Mouse (Mus musculus): ENCODE measurements at regions not wholly inside any gene's neighbourhood (a gene's known extent, or its start where the extent isn't known, plus 50 kb on each side); places are given as distances from the start of the nearest gene placed in this dataset.

DNA sequence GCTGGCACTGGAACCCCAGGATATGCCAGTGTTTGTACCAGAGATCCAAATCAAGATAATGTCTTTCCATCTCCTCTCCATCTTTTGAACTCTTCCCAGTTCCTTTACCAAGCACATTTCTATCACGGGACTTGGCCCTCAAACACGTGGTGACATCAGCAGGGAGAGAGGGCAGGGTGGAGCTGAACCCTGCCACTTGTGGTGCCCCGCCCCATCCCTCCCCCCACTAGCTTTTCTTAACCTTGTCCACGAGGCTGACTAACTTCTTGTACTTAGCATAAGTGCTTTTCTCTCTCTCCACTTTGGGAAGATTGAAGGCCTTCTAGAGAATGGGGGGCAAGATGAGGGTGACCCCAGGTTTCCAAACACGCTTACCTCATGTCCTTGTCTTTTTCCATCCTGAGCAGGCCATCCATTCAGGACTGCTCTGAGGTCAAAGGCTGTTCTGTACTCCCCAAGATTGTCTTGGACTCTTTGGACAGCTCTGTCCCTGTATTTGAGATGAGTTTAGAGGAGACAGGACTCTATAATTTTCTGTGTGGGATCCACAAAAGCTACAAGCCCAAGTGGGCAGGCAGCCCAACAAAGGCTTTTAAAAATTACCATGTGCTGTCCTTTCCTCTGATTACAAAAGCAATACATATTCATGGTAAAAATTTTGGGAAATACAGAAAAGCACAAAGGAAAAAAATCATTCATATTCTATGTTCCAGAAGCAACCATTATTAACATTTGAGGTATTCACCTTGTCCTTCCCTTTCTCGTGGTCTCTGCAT, 192.7 kb upstream of the 4931429L15Rik start:
- no peak for DNase-seq

DNA sequence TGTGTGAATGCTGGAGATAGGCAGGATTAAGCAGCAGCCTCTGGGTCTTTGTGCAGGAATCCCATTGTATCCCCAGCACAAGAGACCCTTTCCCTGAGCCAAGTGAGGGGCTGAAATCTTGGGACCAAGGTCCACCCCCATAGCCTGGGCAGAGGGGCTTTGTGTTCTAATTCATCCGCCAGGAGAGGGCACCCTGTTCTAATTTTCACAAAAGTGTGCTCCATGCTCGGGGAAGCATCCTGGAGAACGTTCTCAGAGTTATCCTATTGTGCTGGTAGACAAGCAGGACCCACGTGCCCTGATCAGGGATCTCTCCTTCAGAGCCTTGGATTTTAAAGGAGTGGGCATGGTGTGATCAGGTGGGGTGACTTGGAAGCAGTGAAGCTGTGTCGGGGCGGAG, 191.5 kb upstream of the 4931429L15Rik start:
- DNase-seq, result no peak

DNA sequence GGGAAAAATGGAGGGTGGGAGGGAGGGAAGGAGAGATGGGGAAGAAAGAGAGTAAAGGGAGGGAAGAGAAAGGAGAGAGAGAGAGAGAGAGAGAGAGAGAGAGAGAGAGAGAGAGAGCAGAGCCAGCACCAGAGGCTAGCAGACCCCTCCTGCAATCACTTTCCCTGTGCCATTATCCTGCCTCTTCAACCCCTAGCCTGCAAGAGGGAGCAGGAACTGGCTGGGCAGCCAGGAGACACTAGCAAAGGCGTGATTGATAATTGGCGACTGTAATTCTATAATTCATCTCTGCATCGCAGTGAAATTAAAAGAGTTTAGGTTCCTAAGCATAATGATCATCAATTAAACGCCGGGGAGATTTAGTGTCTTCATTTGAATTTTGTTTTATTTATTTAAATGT, 190.1 kb upstream of the 4931429L15Rik start:
- DNase-seq, result no peak

DNA sequence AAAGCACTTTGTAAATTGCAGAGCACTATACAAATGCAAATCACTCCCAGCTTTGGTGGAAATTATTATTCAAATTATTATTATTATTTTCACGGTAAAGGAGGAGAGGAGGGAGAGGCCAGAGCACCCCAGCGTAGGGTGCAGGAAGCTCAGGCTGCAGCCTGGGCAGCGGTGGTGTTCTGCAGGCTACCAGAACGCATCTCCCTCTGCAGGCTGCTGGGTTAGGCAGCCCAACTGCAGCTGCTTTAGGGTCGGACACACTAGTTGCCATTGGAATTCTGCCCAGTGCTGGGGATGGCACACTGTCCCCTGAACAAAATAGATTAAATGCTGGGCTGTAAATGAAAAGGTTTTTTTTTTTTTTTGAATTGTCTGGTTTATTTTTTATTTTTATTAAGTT, 189.7 kb upstream of the 4931429L15Rik start:
- no peak for DNase-seq

DNA sequence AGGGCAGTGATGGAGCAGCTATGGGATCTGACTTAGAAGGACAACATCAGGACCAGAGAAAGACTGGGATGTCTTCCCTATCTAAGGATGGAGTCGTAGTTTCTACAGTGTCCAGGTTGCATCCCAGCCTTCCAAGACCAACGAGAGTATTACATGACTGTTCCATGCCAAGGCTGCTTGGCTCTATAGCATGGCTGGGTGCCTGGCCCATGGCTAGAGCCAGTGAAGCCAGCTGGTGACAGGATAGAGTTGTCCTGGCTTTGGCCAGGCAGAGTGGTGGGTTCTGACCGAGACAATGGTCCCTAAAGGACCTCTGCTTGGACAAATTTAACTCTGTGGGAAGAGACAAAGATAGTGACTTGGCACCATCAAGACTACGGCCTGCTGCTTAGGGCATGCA, 187.2 kb upstream of the 4931429L15Rik start:
- DNase-seq, result no peak

DNA sequence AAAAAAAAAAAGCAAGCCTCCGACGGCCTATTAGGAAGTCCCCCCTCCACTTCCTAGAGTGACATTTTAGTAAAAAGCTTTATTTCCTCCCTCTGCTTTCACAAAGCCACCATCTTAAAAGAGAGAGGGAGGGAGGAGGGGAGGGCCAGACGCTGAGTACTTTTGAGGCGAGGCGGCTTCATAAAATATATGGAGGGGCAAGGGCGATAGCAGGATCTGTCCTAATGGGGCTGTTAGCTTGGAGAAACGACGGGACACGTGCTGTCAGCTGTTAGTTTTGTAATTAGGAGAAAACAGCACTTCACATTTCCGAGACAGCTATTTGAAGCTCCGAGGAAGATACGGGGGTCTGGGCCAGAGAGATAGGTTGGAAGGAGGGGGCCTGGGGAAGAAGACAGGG, 184.8 kb upstream of the 4931429L15Rik start:
- DNase-seq, result no peak

DNA sequence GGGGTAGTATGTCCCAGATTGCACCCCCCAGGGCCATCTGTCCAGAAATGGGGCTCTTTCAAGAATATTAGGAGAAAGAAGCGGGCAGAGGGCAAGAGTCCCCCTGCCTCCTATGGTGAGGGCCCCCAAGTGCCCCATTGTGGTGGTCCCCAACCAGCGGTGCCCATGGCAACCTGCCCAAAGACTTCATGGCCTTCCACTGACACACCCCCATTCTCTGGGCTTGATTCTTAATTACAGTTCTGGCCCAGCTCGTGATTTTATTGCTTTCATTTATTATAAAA, 184.3 kb upstream of the 4931429L15Rik start:
- DNase-seq, result no peak

DNA sequence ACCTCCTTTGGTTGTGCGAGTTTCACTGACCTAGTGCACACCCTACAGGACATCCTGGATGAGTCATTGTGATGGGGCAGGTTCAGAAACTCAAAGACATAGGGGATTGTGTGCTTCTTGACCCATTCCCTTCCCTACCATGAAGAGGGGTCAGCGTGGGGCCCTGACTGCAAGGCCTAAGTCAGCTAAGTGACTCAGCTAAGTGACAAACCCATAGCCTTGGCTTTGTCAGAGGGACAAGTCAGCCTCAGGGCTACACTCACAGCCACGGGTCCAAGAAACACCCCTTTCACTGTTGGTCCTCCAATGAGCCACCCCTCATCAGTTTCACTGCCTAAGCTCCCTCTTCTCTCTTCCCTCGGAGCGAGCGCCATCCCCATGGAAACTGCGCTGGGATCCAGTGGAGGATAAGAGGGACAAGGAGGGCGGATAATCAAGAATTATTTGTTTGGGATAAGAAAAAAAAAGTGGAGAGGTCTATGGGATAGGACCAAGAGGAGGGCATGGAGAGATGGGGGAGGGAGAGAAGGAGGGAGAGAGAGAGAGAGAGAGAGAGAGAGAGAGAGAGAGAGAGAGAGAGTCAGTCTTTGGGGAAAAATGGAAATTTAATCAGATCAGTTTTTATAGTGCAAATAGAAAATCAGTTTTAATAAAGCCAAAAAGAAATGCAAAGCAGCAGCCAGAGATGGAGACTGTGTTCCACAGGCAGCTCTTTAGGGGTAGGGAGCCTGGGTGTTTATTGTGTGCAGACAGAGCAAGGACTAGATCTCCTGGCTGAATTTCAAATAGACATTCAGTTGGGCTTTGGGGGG, 183.7 kb upstream of the 4931429L15Rik start:
- DNase-seq, result no peak

DNA sequence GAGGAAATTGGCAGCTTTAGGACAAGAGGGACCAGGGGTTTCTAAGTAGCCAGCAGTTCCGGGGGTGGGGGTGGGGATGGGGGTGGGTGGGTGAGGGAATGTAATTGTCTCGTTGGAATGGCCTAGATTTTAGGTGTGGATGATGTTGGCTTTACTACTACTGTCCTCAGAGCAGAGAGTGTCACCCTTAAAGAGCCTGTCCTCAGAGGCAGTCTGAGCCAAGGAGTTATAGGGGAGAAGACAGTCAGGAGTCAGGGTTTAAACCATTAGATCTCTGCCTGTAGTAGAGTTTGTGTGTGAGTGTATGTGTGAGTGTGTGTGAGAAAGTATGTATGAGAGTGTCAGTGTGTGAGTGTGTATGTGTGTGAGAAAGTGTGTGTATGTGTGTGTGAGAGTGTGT, 179.6 kb upstream of the 4931429L15Rik start:
- no peak for DNase-seq

DNA sequence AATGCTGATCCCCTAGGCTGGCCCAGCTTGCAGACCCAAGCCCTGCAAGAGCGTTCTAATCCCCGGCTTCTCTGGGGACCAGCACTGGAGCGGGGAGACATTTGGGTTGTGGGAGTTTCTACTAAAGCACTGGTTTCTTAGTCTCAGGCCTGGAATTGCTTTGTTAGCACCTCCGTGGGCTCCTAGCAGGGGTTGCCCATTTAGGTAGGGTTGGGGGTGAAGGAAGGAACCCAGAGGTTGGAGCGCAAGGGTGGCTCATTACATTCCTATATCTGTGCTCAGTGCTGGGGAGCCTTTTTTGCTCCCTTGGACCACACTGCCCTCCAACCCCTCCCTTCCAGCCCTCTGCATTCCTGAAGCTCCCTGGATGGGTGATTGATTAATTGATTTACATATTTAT, 179.1 kb upstream of the 4931429L15Rik start:
- no peak for DNase-seq

DNA sequence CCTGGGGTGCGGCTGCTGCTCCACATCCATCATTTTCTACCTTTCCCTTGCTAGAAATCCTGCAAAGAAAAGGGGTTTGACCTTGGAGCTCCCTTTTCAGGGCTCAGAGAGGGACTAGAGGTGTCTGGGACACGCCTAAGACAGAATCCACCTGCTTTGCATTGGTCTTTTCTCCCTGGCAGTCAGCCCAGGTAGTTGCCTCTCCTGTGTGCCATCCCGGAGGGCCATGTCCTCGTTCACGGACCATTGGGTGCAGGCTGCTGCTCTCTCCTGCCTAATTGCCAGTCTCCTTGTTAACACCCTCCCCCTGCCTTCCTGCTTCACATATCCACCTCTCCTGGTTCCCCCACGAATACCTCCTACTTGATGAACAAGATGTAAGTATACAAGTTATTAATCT, 175.5 kb upstream of the 4931429L15Rik start:
- DNase-seq, result no peak

DNA sequence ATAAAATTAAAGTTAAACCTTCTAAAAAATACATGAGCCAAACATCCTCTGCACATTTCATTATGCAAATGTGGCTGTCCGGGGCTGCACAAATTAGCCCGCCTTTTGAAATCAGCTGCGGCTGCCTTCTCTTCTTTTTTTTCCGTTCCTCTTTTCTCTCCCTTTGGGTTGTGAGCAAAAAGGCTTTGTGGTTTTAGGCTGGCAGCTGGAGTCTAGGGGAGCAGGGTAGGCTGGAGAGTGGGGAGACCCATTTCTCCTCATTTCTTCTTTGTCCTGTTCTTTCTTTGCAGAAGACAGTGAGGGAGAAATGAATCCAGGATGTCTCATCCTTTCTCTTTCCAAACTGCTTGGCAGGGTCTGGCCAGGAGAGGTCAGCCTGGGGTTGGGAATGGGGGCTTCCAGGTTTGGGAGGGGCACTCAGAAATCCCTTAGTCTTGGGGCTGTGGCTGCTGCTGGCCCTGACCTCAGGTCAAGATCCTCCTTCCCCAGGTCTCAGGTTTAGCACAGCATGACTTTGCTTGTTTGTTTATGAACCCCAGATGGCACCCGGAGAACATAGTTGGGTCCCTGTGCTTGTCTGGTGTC, 163.2 kb upstream of the 4931429L15Rik start:
- no peak for DNase-seq

DNA sequence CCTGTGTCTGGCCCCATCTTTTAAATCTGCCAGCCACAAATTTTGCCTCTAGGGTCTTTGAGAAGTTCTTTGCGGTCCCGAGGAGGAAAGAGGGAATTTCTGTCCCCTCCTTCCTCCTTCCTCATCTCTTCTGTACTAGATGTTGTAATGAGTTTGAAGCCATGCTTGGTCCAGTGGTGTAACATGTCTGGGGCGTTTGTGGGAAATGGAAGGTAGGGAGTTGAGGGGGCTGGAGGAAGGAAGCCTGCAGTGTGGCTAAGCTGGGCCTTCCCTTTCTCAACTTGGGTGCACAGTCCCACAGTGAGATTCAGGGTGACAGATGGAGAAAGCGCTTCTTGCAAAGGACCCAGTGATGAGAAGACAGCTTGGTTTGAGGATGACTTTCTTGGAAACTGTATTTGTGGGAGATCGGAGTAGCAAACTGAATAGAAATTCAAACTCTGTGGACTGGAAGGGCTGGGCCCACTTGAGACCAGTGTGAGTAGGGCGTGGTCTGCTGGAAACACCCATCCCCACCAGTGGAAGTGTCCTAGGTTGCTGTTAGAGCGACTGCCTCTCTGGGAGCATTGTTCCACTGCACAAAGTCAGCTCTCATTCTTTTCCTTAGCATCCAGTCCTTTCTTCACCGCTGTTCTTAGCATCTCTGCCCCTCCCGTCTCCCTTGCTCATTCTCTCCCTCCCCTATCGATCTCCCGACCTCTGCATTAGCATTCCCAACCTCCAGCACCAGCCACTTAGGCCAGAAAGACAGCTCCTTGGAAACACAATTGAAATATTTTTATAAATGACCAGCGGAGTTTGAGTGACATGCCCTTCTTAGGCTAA, 162.5 kb upstream of the 4931429L15Rik start:
- no peak for DNase-seq

DNA sequence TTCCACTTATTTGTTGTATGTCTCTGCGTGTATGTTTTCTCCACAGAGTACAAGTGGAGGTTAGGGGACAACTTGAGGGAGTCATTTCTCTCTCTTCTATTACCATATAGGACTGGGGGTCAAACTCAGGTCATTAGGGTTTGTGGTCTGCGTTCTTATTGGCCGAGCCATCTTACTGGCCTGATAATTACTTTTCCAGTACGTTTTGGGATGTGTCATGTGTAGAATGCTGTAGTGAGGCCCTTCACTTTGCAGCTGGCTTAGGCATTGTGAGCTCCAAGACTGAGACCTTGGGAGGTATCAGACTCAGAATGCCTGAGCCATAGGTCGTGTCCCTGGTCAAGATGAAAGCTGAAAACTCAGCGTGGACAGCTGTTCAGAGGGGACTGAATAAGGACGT, 161.7 kb upstream of the 4931429L15Rik start:
- DNase-seq, result no peak

DNA sequence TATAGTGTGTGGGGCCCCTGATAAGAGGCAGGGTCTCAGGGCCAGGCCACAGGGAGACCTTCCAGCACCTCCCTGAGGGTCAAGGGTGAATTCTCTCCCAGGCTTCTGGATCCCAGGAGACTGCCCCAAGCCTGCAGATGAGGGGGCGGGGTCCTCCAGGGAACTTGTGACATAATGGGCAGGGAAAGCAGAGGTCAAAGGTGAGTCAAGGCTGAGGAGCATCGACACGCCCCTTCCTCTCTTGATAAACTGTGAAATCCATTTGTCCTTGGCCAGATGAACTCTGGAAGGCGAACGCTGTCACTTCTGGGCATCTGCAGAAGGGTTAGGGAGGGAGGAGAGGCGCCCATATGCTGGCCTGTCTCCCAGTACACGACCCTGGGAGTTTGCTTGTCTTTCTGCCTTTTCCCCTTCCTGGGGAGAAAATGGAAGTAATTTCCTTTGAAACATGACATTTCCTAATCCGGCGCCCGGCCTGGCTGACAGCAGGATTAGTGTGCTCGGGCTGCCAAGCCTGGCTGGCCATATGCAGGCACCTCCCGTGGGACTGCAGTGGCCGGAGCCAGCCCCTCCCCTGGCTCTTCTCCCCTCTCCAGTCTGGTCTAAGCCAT, 160.4 kb upstream of the 4931429L15Rik start:
- DNase-seq, result peak; percentile 32 to 60

DNA sequence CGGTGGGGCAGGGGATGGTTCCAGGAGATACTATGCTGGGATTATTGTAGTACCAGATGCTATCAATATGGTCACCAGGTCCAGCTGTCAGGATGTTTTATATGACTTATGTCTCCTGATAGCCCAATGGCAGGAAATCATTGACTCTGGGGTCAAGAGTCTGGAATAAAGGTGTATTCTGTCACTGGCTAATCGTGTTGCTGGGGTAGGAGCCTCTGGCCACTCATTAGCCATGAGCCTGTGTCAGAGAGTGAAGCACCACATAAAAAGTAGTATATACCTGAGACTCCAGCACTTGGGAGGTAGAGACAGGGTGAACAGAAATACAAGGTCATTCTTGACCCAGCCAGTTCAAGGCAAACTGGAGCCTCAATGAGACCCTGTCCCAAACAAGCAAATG, 158.8 kb upstream of the 4931429L15Rik start:
- no peak for DNase-seq

DNA sequence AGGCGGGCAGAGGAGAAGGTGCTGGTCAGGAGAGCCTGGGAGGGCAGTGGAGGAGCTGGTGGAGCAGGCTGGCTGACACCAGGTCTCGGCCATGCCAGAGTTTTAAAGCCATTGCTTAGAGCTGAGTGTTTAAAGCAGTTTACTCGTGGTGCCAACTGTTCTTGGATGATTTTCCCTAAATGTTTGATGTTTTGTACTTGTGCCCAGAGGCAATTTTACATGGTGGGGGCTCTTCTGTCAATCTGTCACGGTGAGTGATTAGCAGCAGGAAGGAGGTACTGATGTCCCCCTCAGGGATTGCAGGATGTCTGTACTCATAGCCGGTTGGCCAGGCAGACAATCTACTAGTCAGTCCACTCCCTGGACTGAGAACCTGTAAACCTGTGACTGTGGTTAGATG, 156.7 kb upstream of the 4931429L15Rik start:
- no peak for DNase-seq

DNA sequence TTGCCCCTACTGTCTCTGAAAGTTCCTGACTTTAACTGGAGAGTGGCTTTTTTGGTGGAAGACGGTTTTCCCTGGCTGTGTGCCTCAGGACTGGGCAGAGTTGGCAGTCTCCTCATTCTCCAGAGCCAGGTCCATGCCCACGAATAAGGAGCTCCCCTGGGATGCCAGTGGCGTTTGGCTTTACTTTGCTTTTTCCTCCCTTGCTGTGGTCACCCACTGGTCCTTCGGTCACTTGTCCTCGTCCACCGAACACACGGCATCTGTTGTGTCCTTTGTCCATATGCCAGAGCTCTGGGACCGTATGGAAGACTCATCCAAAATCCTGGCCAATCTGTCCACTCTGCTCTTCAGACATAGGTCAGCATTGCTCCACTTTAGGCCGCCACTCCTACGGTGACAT, 153.9 kb upstream of the 4931429L15Rik start:
- no peak for DNase-seq

DNA sequence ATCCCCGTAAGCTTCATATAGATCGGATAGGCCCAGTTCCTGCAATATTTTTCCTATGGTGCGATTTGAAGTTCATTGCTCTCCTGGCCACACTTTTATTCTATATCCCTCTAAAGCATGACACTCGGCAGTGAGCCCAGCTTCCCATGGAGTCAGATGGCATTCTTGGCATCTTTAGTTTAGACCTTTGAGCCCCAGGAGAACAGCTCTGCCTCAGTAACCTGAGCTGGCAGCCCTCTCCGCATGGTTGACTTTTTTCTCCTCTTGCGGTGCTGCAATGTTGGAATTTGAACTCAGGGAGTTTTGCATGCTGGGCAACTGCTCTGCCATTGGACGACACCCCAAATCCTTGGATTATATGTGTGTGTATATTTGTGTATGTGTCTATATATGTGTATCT, 149.7 kb upstream of the 4931429L15Rik start:
- no peak for DNase-seq

DNA sequence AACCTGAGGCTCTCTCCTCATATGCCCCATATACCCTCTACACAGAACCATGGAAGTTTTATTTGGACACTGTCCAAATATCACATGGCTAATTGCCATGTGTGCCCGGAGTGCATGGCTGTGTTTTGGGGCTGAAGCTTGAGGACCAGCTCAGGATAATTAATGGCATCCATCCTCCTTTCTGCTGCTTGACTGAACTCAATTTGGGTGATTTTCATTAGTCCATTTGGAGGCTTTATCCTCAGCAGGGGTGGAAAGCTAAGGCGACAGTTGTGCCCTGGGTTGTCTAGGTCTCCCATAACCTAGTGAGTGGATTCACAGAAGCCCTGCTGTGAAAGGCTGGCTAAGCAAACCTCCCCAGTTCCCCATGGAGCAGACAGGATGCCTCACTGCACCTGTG, 148.5 kb upstream of the 4931429L15Rik start:
- DNase-seq, result no peak

DNA sequence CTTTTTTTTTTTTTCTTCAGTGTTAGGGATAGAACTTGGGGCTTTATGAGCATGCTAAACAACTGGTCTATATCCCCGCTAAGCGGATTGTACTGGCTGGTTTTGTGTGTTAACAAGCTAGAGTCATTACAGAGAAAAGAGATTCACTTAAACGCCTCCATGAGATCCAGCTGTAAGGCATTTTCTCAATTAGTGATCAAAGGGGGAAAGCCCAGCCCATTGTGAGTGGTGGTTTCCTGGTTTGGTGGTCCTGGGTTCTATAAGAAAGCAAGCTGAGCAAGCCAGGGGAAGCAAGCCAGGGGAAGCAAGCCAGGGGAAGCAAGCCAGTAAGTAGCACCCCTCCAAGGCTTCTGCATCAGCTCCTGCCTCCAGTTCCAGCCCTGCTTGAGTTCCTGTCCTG, 147.9 kb upstream of the 4931429L15Rik start:
- DNase-seq, result no peak

DNA sequence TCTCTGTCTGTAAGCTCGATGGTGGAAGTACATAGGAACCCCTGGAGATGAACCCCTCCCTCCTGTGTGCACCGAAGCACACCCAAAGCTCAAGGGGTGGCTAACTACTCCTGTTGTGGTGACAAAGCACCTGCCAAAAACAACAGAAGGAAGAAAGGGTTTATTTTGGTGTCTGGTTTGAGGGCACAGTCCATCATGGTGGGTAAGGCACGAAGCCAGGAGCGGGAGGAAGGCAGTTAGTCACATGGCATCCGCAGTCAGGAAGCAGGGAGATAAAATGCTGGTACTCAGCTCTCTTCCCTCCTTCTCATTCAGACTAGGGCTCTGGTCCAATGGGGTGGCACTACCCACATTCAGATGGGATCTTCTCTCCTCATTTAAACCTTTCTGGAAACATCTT, 142.9 kb upstream of the 4931429L15Rik start:
- no peak for DNase-seq
